ENCODE assay signal across 15 mouse cellular contexts in the genomic region with DNA sequence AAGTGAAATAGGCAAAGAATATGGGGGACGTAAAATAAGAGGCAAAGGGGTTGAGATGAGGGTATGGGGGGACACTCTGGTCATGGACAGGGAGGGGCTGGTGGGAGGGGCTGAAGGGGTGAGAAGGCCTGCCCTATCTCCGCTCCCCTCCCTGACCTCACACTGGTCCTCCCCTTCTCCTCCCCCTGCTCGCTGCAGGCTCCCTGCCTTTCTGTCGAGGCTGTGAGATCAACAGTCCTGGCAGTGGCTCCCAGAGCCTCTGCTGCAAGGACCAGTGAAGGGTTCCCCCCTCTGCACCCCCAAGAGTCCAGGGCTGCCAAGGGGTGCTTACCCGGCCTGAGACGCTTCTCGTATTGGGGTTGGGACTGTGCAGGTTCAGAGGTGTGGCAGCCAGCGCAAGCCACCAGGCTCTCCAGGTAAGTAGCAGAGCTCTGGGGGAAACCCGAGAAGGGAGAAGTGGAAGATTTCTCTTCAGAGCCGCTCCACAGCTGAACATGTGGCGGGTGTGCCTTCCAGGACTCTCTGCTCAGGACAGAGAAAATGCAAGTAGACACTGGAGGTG. TPM values are rescaled to one million over a fixed set of nuclear protein-coding genes. Genes with fewer than 3 reads are reported as not detected.
DNase-seq lines count a peak whose midpoint lies in the region; ATAC-seq and TF ChIP-seq lines count a peak whose summit lies in the region.
"Had no signal": no experiment of that assay in that cellular context is flagged by ENCODE, and none has a peak within 500 bp of the region (broad histone marks: within the 10 kb centered on the region; RNA-seq: fewer than 3 reads in every experiment).

No protein-coding gene starts in this region.

- H3K27ac ChIP-seq in hindbrain, embryonic 13.5 days, result no peak overlapping the region
- no peak overlapping the region for H3K27ac ChIP-seq in hindbrain, embryonic 11.5 days (ENCODE audit: low read depth, low read length)
- peak overlapping the region; percentile 36; the same call in 1 of the 2 replicates for H3K27ac ChIP-seq in intestine, embryonic 15.5 days
- no peak overlapping the region for H3K27ac ChIP-seq in cerebellum, adult 2 months (ENCODE audit: insufficient read depth, low read length)
- H3K27ac ChIP-seq: neural tube, embryonic 12.5 days had no signal

- no peak overlapping the region for H3K4me2 ChIP-seq in hindbrain, embryonic 13.5 days
- no peak overlapping the region for H3K4me2 ChIP-seq in hindbrain, embryonic 11.5 days (replicated peaks; ENCODE audit: low read depth, low read length)
- peak overlapping the region; percentile 58 for H3K4me2 ChIP-seq in intestine, embryonic 15.5 days (replicated peaks)
- H3K4me2 ChIP-seq: midbrain, embryonic 11.5 days had no signal

- 48% methylated on average over 10 of the region's 11 CpGs for WGBS in hindbrain, embryonic 13.5 days
- WGBS in hindbrain, embryonic 11.5 days, result 49% methylated on average over 10 of the region's 11 CpGs
- WGBS in intestine, embryonic 15.5 days, result 36% methylated on average over 11 of the region's 11 CpGs
- WGBS in cerebellum, adult 2 months, result 38% methylated on average over 11 of the region's 11 CpGs

- TF ChIP-seq CTCF in cerebellum, adult 2 months (IDR thresholded peaks at IDR 0.05; ENCODE audit: borderline replicate concordance, insufficient read depth, low read depth, low read length), result no peak

- no peak for TF ChIP-seq POLR2A in cerebellum, adult 2 months (IDR thresholded peaks at IDR 0.05; ENCODE audit: borderline replicate concordance, insufficient read depth, low read length)

- H3K4me1 ChIP-seq in hindbrain, embryonic 13.5 days (replicated peaks), result peaks cover 24% of the 10 kb centered on the region; the same call in 1 of the 2 replicates
- H3K4me1 ChIP-seq in hindbrain, embryonic 11.5 days (replicated peaks; ENCODE audit: control insufficient read depth, insufficient read depth, low read length), result no peaks in the 10 kb centered on the region
- peaks cover 39% of the 10 kb centered on the region for H3K4me1 ChIP-seq in intestine, embryonic 15.5 days (replicated peaks)
- H3K4me1 ChIP-seq in cerebellum, adult 2 months (ENCODE audit: control insufficient read depth, insufficient read depth, low read length), result peaks cover 3% of the 10 kb centered on the region; the same call in 1 of the 2 replicates

- no peak overlapping the region for H3K4me3 ChIP-seq in hindbrain, embryonic 13.5 days
- H3K4me3 ChIP-seq in hindbrain, embryonic 11.5 days (ENCODE audit: low read depth, low read length), result no peak overlapping the region
- 0 out of 2 replicates have a peak overlapping the region, but pooled peaks have one; percentile 11 for H3K4me3 ChIP-seq in intestine, embryonic 15.5 days (replicated peaks)
- no peak overlapping the region for H3K4me3 ChIP-seq in cerebellum, adult 2 months (replicated peaks; ENCODE audit: insufficient read depth, low read depth, low read length)
- H3K4me3 ChIP-seq: neural tube, embryonic 12.5 days had no signal

- H3K36me3 ChIP-seq in hindbrain, embryonic 13.5 days, result peaks cover 3% of the 10 kb centered on the region
- no peaks in the 10 kb centered on the region for H3K36me3 ChIP-seq in hindbrain, embryonic 11.5 days (ENCODE audit: control insufficient read depth, insufficient read depth, low read length)
- H3K36me3 ChIP-seq in intestine, embryonic 15.5 days, result no peaks in the 10 kb centered on the region

- H3K9ac ChIP-seq in hindbrain, embryonic 13.5 days, result peak overlapping the region; percentile 8; the same call in 1 of the 2 replicates
- no peak overlapping the region for H3K9ac ChIP-seq in hindbrain, embryonic 11.5 days (ENCODE audit: low read depth, low read length)
- H3K9ac ChIP-seq in intestine, embryonic 15.5 days, result no peak overlapping the region
- H3K9ac ChIP-seq: neural tube, embryonic 12.5 days had no signal

- ATAC-seq in hindbrain, embryonic 13.5 days (ENCODE audit: low FRiP score), result no peak
- ATAC-seq in hindbrain, embryonic 11.5 days (ENCODE audit: low FRiP score), result no peak
- ATAC-seq in intestine, embryonic 15.5 days, result peak; percentile 12; the same call in 1 of the 2 replicates
- ATAC-seq: inflammation-experienced regulatory T-cells, adult 6 months had no signal

- peaks cover 42% of the 10 kb centered on the region for H3K27me3 ChIP-seq in hindbrain, embryonic 13.5 days
- H3K27me3 ChIP-seq in hindbrain, embryonic 11.5 days (ENCODE audit: control insufficient read depth, insufficient read depth, low read length), result peaks cover 12% of the 10 kb centered on the region; the same call in 1 of the 2 replicates
- peaks cover 13% of the 10 kb centered on the region; the same call in 1 of the 2 replicates for H3K27me3 ChIP-seq in intestine, embryonic 15.5 days (replicated peaks)
- no peaks in the 10 kb centered on the region; the same call in 1 of the 2 replicates for H3K27me3 ChIP-seq in cerebellum, adult 2 months (ENCODE audit: control insufficient read depth, insufficient read depth, low read length)

- no peak for DNase-seq in hindbrain, embryonic 11.5 days (ENCODE audit: low spot score)
- DNase-seq in testis, postnatal 10 days (ENCODE audit: low spot score), result peak; percentile 48
- no peak for DNase-seq in testis, postnatal 14 days (ENCODE audit: low spot score)
- DNase-seq in cerebellum, adult 2 months, result no peak
- no peak for DNase-seq in thymus, adult 18-20 months
- no peak for DNase-seq in thymus, postnatal 10 days (ENCODE audit: low spot score in 2 of 2)
- DNase-seq: cerebellum, postnatal 36 days; layer of hippocampus, adult 9-11 months; right cerebral cortex, postnatal 25 days had no signal

- H3K9me3 ChIP-seq in hindbrain, embryonic 13.5 days, result no peaks in the 10 kb centered on the region
- no peaks in the 10 kb centered on the region for H3K9me3 ChIP-seq in hindbrain, embryonic 11.5 days (ENCODE audit: control insufficient read depth, low read length)
- H3K9me3 ChIP-seq in intestine, embryonic 15.5 days, result no peaks in the 10 kb centered on the region
- H3K9me3 ChIP-seq: neural tube, embryonic 12.5 days had no signal

RNA-seq across cellular contexts. Expression of gene Tnxb, which starts 10.0 kb away (rescaled TPM):
- 0.09 TPM in 2 replicates for polyA plus RNA-seq in hindbrain, embryonic 13.5 days (2015; fragmentation: Nextera tagmentation; extraction: Ambion mirVana)
- polyA plus RNA-seq in hindbrain, embryonic 11.5 days (2014; fragmentation: Nextera tagmentation; extraction: Ambion mirVana), result 0.01 and 0.09 TPM in 2 replicates
- 1.1 and 1.3 TPM in 2 replicates for polyA plus RNA-seq in intestine, embryonic 15.5 days (2015; fragmentation: Nextera tagmentation; extraction: Ambion mirVana)
- 1.6 and 1.8 TPM in 2 replicates for polyA plus RNA-seq in cerebellum, adult 2 months (2012; rRNA removed)
- polyA plus RNA-seq: inflammation-experienced regulatory T-cells, adult 6 months; limb, embryonic 11.5 days had no signal

RNA-seq across cellular contexts. Expression of gene Atf6b, which starts 13.4 kb away (rescaled TPM):
- polyA plus RNA-seq in hindbrain, embryonic 13.5 days (2015; fragmentation: Nextera tagmentation; extraction: Ambion mirVana), result 117 and 122 TPM in 2 replicates
- 61.9 and 67.5 TPM in 2 replicates for polyA plus RNA-seq in hindbrain, embryonic 11.5 days (2014; fragmentation: Nextera tagmentation; extraction: Ambion mirVana)
- 67.5 and 68.2 TPM in 2 replicates for polyA plus RNA-seq in intestine, embryonic 15.5 days (2015; fragmentation: Nextera tagmentation; extraction: Ambion mirVana)
- polyA plus RNA-seq in cerebellum, adult 2 months (2012; rRNA removed), result 61.4 and 69.4 TPM in 2 replicates

RNA-seq across cellular contexts. Expression of gene Fkbpl, which starts 15.8 kb away (rescaled TPM):
- polyA plus RNA-seq in hindbrain, embryonic 13.5 days (2015; fragmentation: Nextera tagmentation; extraction: Ambion mirVana), result 16.9 and 17.6 TPM in 2 replicates
- 16.4 and 17.2 TPM in 2 replicates for polyA plus RNA-seq in hindbrain, embryonic 11.5 days (2014; fragmentation: Nextera tagmentation; extraction: Ambion mirVana)
- polyA plus RNA-seq in intestine, embryonic 15.5 days (2015; fragmentation: Nextera tagmentation; extraction: Ambion mirVana), result 12.1 and 13.7 TPM in 2 replicates
- polyA plus RNA-seq in cerebellum, adult 2 months (2012; rRNA removed), result 7.4 and 8.5 TPM in 2 replicates

RNA-seq across cellular contexts. Expression of gene Prrt1, which starts 31.0 kb away (rescaled TPM):
- polyA plus RNA-seq in hindbrain, embryonic 13.5 days (2015; fragmentation: Nextera tagmentation; extraction: Ambion mirVana), result 5.5 and 5.6 TPM in 2 replicates
- 1.0 and 2.0 TPM in 2 replicates for polyA plus RNA-seq in hindbrain, embryonic 11.5 days (2014; fragmentation: Nextera tagmentation; extraction: Ambion mirVana)
- 0.40 and 0.49 TPM in 2 replicates for polyA plus RNA-seq in intestine, embryonic 15.5 days (2015; fragmentation: Nextera tagmentation; extraction: Ambion mirVana)
- 194 and 222 TPM in 2 replicates for polyA plus RNA-seq in cerebellum, adult 2 months (2012; rRNA removed)

RNA-seq across cellular contexts. Expression of gene Ppt2, which starts 32.0 kb away (rescaled TPM):
- 21.7 and 22.7 TPM in 2 replicates for polyA plus RNA-seq in hindbrain, embryonic 13.5 days (2015; fragmentation: Nextera tagmentation; extraction: Ambion mirVana)
- polyA plus RNA-seq in hindbrain, embryonic 11.5 days (2014; fragmentation: Nextera tagmentation; extraction: Ambion mirVana), result 23.6 and 26.0 TPM in 2 replicates
- 27.8 and 29.6 TPM in 2 replicates for polyA plus RNA-seq in intestine, embryonic 15.5 days (2015; fragmentation: Nextera tagmentation; extraction: Ambion mirVana)
- polyA plus RNA-seq in cerebellum, adult 2 months (2012; rRNA removed), result 57.3 and 66.9 TPM in 2 replicates
